Comparison of ENCODE assay signal across 12 mouse cellular contexts in genomic region chr1:19927736-19928327, GRCm38 (mm10).
A peak's percentile ranks its signal among the peaks of the same experiment; 100 is the strongest.
DNase-seq lines count a peak whose midpoint lies in the region; ATAC-seq lines count a peak whose summit lies in the region.
"Had no signal": no experiment of that assay in that cellular context is flagged by ENCODE, and none has a peak within 500 bp of the region (broad histone marks: within the 10 kb centered on the region; RNA-seq: fewer than 3 reads in every experiment).

No protein-coding gene starts in this region.

- WGBS in forebrain, embryonic 11.5 days: 8% methylated on average over 5 of the region's 5 CpGs
- 2% methylated on average over 5 of the region's 5 CpGs for WGBS in forebrain, embryonic 15.5 days
- WGBS in hindbrain, embryonic 12.5 days: 13% methylated on average over 5 of the region's 5 CpGs
- 3% methylated on average over 5 of the region's 5 CpGs for WGBS in midbrain, embryonic 14.5 days

- H3K9ac ChIP-seq in forebrain, embryonic 11.5 days (ENCODE audit: low read length): no peak overlapping the region
- H3K9ac ChIP-seq in forebrain, embryonic 15.5 days (replicated peaks): no peak overlapping the region
- H3K9ac ChIP-seq in hindbrain, embryonic 12.5 days: no peak overlapping the region
- no peak overlapping the region for H3K9ac ChIP-seq in midbrain, embryonic 14.5 days (replicated peaks; ENCODE audit: low read length)
- H3K9ac ChIP-seq: embryonic facial prominence, embryonic 12.5 days had no signal

- no peaks in the 10 kb centered on the region for H3K36me3 ChIP-seq in forebrain, embryonic 11.5 days (ENCODE audit: control insufficient read depth, insufficient read depth, low read length)
- H3K36me3 ChIP-seq in forebrain, embryonic 15.5 days: no peaks in the 10 kb centered on the region
- no peaks in the 10 kb centered on the region for H3K36me3 ChIP-seq in hindbrain, embryonic 12.5 days
- H3K36me3 ChIP-seq in midbrain, embryonic 14.5 days (ENCODE audit: control insufficient read depth, insufficient read depth, low read length): no peaks in the 10 kb centered on the region
- H3K36me3 ChIP-seq: embryonic facial prominence, embryonic 12.5 days had no signal

- H3K27me3 ChIP-seq in forebrain, embryonic 11.5 days (ENCODE audit: control insufficient read depth, insufficient read depth, low read length): peaks cover 31% of the 10 kb centered on the region
- no peaks in the 10 kb centered on the region for H3K27me3 ChIP-seq in forebrain, embryonic 15.5 days
- no peaks in the 10 kb centered on the region for H3K27me3 ChIP-seq in hindbrain, embryonic 12.5 days
- 0 out of 2 replicates have a peak, but pooled peaks cover 8% of the 10 kb centered on the region for H3K27me3 ChIP-seq in midbrain, embryonic 14.5 days (ENCODE audit: control insufficient read depth, insufficient read depth, low read length)
- H3K27me3 ChIP-seq: embryonic facial prominence, embryonic 12.5 days had no signal

- no peaks in the 10 kb centered on the region for H3K9me3 ChIP-seq in forebrain, embryonic 11.5 days (ENCODE audit: control insufficient read depth, low read length)
- H3K9me3 ChIP-seq in forebrain, embryonic 15.5 days: no peaks in the 10 kb centered on the region
- no peaks in the 10 kb centered on the region for H3K9me3 ChIP-seq in hindbrain, embryonic 12.5 days (replicated peaks)
- H3K9me3 ChIP-seq in midbrain, embryonic 14.5 days (ENCODE audit: control insufficient read depth, low read length): no peaks in the 10 kb centered on the region
- H3K9me3 ChIP-seq: embryonic facial prominence, embryonic 12.5 days had no signal

- H3K4me2 ChIP-seq in forebrain, embryonic 11.5 days (ENCODE audit: low read depth, low read length, severe bottlenecking): no peak overlapping the region
- H3K4me2 ChIP-seq in forebrain, embryonic 15.5 days (replicated peaks): no peak overlapping the region
- H3K4me2 ChIP-seq in hindbrain, embryonic 12.5 days (replicated peaks): no peak overlapping the region
- H3K4me2 ChIP-seq in midbrain, embryonic 14.5 days (ENCODE audit: low read length): no peak overlapping the region
- H3K4me2 ChIP-seq: embryonic facial prominence, embryonic 12.5 days had no signal

- no peaks in the 10 kb centered on the region for H3K4me1 ChIP-seq in forebrain, embryonic 11.5 days (replicated peaks; ENCODE audit: control insufficient read depth, insufficient read depth, low read length)
- no peaks in the 10 kb centered on the region for H3K4me1 ChIP-seq in forebrain, embryonic 15.5 days
- H3K4me1 ChIP-seq in hindbrain, embryonic 12.5 days: peaks cover 5% of the 10 kb centered on the region
- no peaks in the 10 kb centered on the region for H3K4me1 ChIP-seq in midbrain, embryonic 14.5 days (ENCODE audit: control insufficient read depth, insufficient read depth, low read length)
- H3K4me1 ChIP-seq: embryonic facial prominence, embryonic 12.5 days had no signal

- peak; percentile 72 for ATAC-seq in forebrain, embryonic 11.5 days (replicated peaks; ENCODE audit: low FRiP score)
- ATAC-seq in forebrain, embryonic 15.5 days (replicated peaks): no peak
- peak; percentile 93 for ATAC-seq in hindbrain, embryonic 12.5 days (ENCODE audit: low FRiP score)
- peak; percentile 53; the same call in 1 of the 2 replicates for ATAC-seq in midbrain, embryonic 14.5 days (ENCODE audit: low FRiP score, low TSS enrichment)

- no peak overlapping the region for H3K4me3 ChIP-seq in forebrain, embryonic 11.5 days (ENCODE audit: low read depth, low read length)
- H3K4me3 ChIP-seq in forebrain, embryonic 15.5 days: no peak overlapping the region
- no peak overlapping the region for H3K4me3 ChIP-seq in hindbrain, embryonic 12.5 days
- no peak overlapping the region for H3K4me3 ChIP-seq in midbrain, embryonic 14.5 days (replicated peaks; ENCODE audit: low read depth, low read length)
- H3K4me3 ChIP-seq: embryonic facial prominence, embryonic 12.5 days had no signal

- DNase-seq in forebrain, embryonic 11.5 days (ENCODE audit: low spot score): peak; percentile 49
- peak; percentile 12 for DNase-seq in midbrain, embryonic 14.5 days
- peak; percentile 89 for DNase-seq in retina, postnatal 1 day
- DNase-seq in spleen, adult 18-20 months: no peak
- no peak for DNase-seq in right cerebral cortex, postnatal 4 days
- no peak for DNase-seq in urinary bladder, postnatal 10 days (ENCODE audit: low spot score)
- DNase-seq: cerebellum, adult 11-12 months; heart, postnatal 10 days; kidney, adult 2 months had no signal

- no peak overlapping the region for H3K27ac ChIP-seq in forebrain, embryonic 11.5 days (ENCODE audit: low read depth, low read length)
- H3K27ac ChIP-seq in forebrain, embryonic 15.5 days (replicated peaks): no peak overlapping the region
- no peak overlapping the region for H3K27ac ChIP-seq in hindbrain, embryonic 12.5 days
- H3K27ac ChIP-seq in midbrain, embryonic 14.5 days (replicated peaks; ENCODE audit: low read depth, low read length): no peak overlapping the region
- H3K27ac ChIP-seq: embryonic facial prominence, embryonic 12.5 days had no signal

Comparison
In these comparisons a context has a peak if more than half of its experiments do, and no peak if none do; other contexts are left out.
1. DNase-seq: peak in forebrain, embryonic 11.5 days (single experiment), midbrain, embryonic 14.5 days (single experiment) and retina, postnatal 1 day (single experiment); none in spleen, adult 18-20 months (0 of 2), right cerebral cortex, postnatal 4 days (single experiment) and urinary bladder, postnatal 10 days (single experiment).